In genomic region chr9:66878899-66879298, GRCm38 (mm10) we compare ENCODE assay signal across 26 mouse cellular contexts.
"Had no signal": no experiment of that assay in that cellular context is flagged by ENCODE, and none has a peak within 500 bp of the region (broad histone marks: within the 10 kb centered on the region; RNA-seq: fewer than 3 reads in every experiment).

No protein-coding gene starts in this region.

- H3K27me3 ChIP-seq: heart, embryonic 12.5 days; hindbrain, embryonic 12.5 days; intestine, embryonic 15.5 days; limb, embryonic 12.5 days had no signal

- H3K4me2 ChIP-seq: heart, embryonic 12.5 days; hindbrain, embryonic 12.5 days; hindbrain, embryonic 14.5 days; intestine, embryonic 15.5 days; limb, embryonic 12.5 days; liver, embryonic 11.5 days had no signal

- H3K9ac ChIP-seq: heart, embryonic 12.5 days; hindbrain, embryonic 12.5 days; hindbrain, embryonic 14.5 days; intestine, embryonic 15.5 days; limb, embryonic 12.5 days; liver, embryonic 14.5 days had no signal

- ATAC-seq: hindbrain, embryonic 16.5 days; inflammation-experienced regulatory T-cells, adult 6 months; intestine, embryonic 15.5 days; intestine, postnatal 0 days had no signal

- H3K27ac ChIP-seq: gastrocnemius, adult 2 months; heart, embryonic 10.5 days; hindbrain, embryonic 10.5 days; hindbrain, embryonic 12.5 days; hindbrain, embryonic 14.5 days; intestine, embryonic 15.5 days; kidney, postnatal 0 days; limb, embryonic 10.5 days; limb, embryonic 12.5 days; liver, embryonic 14.5 days had no signal

- H3K9me3 ChIP-seq: heart, embryonic 10.5 days; intestine, embryonic 15.5 days had no signal

- DNase-seq: gastrocnemius, adult 2 months; gastrocnemius, postnatal 10 days; gastrocnemius, postnatal 25 days; heart, adult 18-20 months; heart, postnatal 10 days; heart, postnatal 4 days; kidney, adult 18-20 months; kidney, adult 8-10 months; kidney, postnatal 25 days; kidney, postnatal 4 days; layer of hippocampus, adult 9-11 months; liver had no signal

- H3K36me3 ChIP-seq: hindbrain, embryonic 12.5 days; intestine, embryonic 15.5 days had no signal

- H3K4me3 ChIP-seq: gastrocnemius, adult 2 months; heart, embryonic 10.5 days; heart, embryonic 12.5 days; hindbrain, embryonic 10.5 days; hindbrain, embryonic 12.5 days; intestine, embryonic 15.5 days; limb, embryonic 10.5 days; limb, embryonic 12.5 days had no signal
